Mouse (Mus musculus) midbrain, postnatal 0 days (tissue): ENCODE data around the gene Cant1. TPM values are rescaled to one million over a fixed set of nuclear protein-coding genes. Genes with fewer than 3 reads are reported as not detected.

Experiments
- ATAC-seq: fragments of 200-750 bp; cut with Nextera tagmentation; 2 replicates; pipeline ENCODE4 v1.8.0; 2017; ENCODE audit warnings: moderate number of reproducible peaks, mild to moderate bottlenecking, moderate TSS enrichment, moderate library complexity; ENCODE audit not compliant: low FRiP score
- DNase-seq: peaks from one replicate; pipeline ENCODE4 v3.0.0-alpha.2; 2015; ENCODE audit warnings: low spot score
- H3K27ac ChIP-seq: fragments of 300-500 bp; sonication (generic); 2 replicates; pipeline ENCODE4 v1.5.1; 2014; ENCODE audit warnings: low read depth, mild to moderate bottlenecking, low read length, mixed read lengths
- H3K27me3 ChIP-seq: fragments of 300-500 bp; sonication (generic); 2 replicates; pipeline ENCODE4 v1.6.1; 2014; ENCODE audit warnings: low read length, control low read depth, mixed read lengths; ENCODE audit not compliant: insufficient read depth
- H3K36me3 ChIP-seq: fragments of 300-500 bp; sonication (generic); 2 replicates; pipeline ENCODE4 v1.6.1; 2014; ENCODE audit warnings: low read length, control low read depth, mixed read lengths; ENCODE audit not compliant: insufficient read depth
- H3K4me1 ChIP-seq: fragments of 300-500 bp; sonication (generic); 2 replicates; pipeline ENCODE4 v1.6.1; 2014; ENCODE audit warnings: mild to moderate bottlenecking, control low read depth, antibody characterized with exemption, low read length, mixed read lengths; ENCODE audit not compliant: insufficient read depth
- H3K4me2 ChIP-seq: fragments of 300-500 bp; sonication (generic); 2 replicates; pipeline ENCODE4 v1.6.1; 2014; ENCODE audit warnings: low read depth, mild to moderate bottlenecking, low read length, mixed read lengths; ENCODE audit not compliant: poor library complexity, severe bottlenecking
- H3K4me3 ChIP-seq: fragments of 300-500 bp; sonication (generic); 2 replicates; pipeline ENCODE4 v1.5.1; 2014; ENCODE audit warnings: low read depth, mild to moderate bottlenecking, low read length, moderate library complexity
- H3K9ac ChIP-seq: fragments of 300-500 bp; sonication (generic); replicated peaks from 2 replicates; pipeline ENCODE4 v1.6.1; 2014; ENCODE audit warnings: mild to moderate bottlenecking, low read length, moderate library complexity, mixed read lengths; ENCODE audit not compliant: poor library complexity, severe bottlenecking
- H3K9me3 ChIP-seq: fragments of 300-500 bp; sonication (generic); 2 replicates; pipeline ENCODE4 v1.6.1; 2016; ENCODE audit warnings: low read length, control low read depth
- CTCF ChIP-seq: IDR thresholded peaks from 2 replicates; pipeline ENCODE4 v1.5.1; 2016; ENCODE audit warnings: antibody characterized with exemption, mild to moderate bottlenecking
- WGBS: fragments of 180-500 bp; shearing (Covaris S2); extraction: QIAGEN DNeasy Blood & Tissue Kit; methylation state at CpG from one replicate; pipeline ENCODE4 v1.1.7; 2014; 5-methylcytosine and 5-hydroxymethylcytosine counted together
- polyA plus RNA-seq: library from polyadenylated mRNA; unstranded; fragments of >200 nt; fragmentation: Nextera tagmentation; extraction: Ambion mirVana; gene quantifications from 2 replicates; pipeline ENCODE4 v1.2.1, GENCODE M21; 2015
- total RNA-seq: library from RNA; depleted of rRNA; stranded (reverse); fragments of >200 nt; gene quantifications from 2 replicates; pipeline ENCODE4 v1.2.3, GENCODE M21; 2014

Gene Cant1
- total and polyA plus RNA-seq, 2 experiments from 2014 or later = 30.0 to 51.5 TPM

DNA sequence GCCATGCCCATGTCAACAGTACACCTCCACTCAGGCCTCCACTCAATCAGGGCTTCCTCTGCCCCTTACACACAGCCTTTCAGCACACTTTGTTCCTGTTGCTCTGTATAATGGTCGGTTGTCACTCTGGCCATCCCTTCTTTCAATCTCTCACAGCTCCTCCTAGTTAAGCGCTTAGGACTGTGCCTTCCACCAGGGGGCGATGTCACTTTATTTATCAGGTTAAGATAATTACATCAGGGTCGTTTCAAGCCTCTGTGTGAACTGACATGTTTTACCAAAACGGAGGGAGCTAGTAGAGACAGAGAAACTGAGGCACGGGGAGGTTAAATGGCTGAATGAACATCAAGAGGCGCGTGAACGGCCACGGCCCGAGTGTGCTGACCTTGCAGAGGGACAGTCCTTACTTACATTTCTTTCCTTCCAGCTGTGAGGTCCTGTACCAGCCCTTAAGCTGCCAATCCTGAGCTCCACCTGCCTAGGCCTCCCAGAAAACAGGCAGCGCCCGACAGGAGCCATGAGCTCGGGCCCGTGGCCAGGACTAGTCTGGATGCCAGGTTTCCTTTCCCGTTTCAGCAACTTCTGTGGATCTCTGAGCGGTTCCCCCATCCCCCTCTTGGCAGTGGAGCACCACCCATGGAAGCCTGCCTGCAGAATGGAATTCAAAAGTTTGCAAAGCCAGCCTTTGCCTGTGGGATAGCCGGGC, 4.5 kb upstream of the Cant1 start:
- H3K4me1 ChIP-seq = peaks cover 7% of the 10 kb centered on the region
- no peaks in the 10 kb centered on the region for H3K36me3 ChIP-seq
- peak overlapping the region; percentile 30; the same call in 1 of the 2 replicates for H3K4me2 ChIP-seq
- H3K9me3 ChIP-seq = no peaks in the 10 kb centered on the region
- no peak overlapping the region for H3K27ac ChIP-seq
- ATAC-seq (no peak), DNase-seq (peak; percentile 94)
- H3K27me3 ChIP-seq = no peaks in the 10 kb centered on the region
- H3K4me3 ChIP-seq = no peak overlapping the region
- peak overlapping the region; percentile 52 for H3K9ac ChIP-seq
- peak; percentile 92 for TF ChIP-seq CTCF
- 4% methylated on average over 18 of the region's 18 CpGs for WGBS

DNA sequence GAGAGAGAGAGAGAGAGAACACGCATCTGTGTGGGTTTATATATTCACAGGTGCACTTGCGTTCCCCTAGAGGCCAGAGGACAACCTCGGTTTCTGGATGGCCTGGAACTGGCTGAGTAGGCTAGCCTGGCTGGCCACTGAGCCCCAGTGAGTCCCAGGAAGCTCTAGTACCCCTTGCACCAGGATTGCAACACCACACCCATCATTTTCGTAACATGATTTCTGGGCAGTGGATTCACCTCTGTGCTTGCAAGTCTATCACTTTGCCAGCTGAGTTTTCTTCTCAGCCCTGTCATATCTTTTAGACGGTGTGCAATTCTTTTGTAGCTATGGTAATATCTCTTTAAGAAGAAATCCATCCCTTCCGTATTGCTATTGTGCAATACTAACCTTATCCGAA, 1.4 kb upstream of the Cant1 start:
- H3K27ac ChIP-seq = no peak overlapping the region
- no peak for TF ChIP-seq CTCF
- no peak for DNase-seq
- H3K9me3 ChIP-seq = no peaks in the 10 kb centered on the region
- 78% methylated on average over 7 of the region's 7 CpGs for WGBS
- H3K27me3 ChIP-seq = no peaks in the 10 kb centered on the region
- no peak overlapping the region for H3K4me2 ChIP-seq
- no peak overlapping the region for H3K4me3 ChIP-seq
- ATAC-seq = no peak
- peaks cover 13% of the 10 kb centered on the region for H3K4me1 ChIP-seq
- no peaks in the 10 kb centered on the region for H3K36me3 ChIP-seq
- no peak overlapping the region for H3K9ac ChIP-seq

DNA sequence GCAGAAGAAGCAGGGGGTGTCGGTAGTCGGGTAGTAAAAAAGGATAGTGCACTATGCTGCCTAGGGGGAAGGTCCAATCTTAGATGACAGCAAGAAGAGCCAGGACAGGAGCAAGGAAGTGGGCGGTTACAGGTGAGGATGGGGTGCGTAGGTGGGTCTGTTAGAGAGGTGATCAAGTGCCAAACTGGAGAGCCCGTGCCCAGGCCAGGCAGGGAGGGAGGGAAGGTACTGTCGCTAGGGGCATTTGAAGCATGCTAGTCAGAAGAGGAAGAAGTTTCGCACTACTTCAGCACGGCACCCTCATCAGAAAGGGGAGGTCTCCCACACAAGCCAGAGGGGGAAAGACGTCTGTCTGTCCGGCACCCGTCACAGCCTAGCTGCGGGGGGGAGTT, 448 bp downstream of the Cant1 start:
- H3K27ac ChIP-seq = peak overlapping the region; percentile 70
- DNase-seq (no peak), ATAC-seq (peak; percentile 25)
- peaks cover 13% of the 10 kb centered on the region for H3K4me1 ChIP-seq
- no peak for TF ChIP-seq CTCF
- 0 out of 2 replicates have a peak, but pooled peaks cover 13% of the 10 kb centered on the region for H3K36me3 ChIP-seq
- peak overlapping the region; percentile 93 for H3K4me2 ChIP-seq
- no peaks in the 10 kb centered on the region for H3K27me3 ChIP-seq
- peak overlapping the region; percentile 96 for H3K9ac ChIP-seq
- WGBS = 6% methylated on average over 11 of the region's 12 CpGs
- no peaks in the 10 kb centered on the region for H3K9me3 ChIP-seq
- peak overlapping the region; percentile 85 for H3K4me3 ChIP-seq

DNA sequence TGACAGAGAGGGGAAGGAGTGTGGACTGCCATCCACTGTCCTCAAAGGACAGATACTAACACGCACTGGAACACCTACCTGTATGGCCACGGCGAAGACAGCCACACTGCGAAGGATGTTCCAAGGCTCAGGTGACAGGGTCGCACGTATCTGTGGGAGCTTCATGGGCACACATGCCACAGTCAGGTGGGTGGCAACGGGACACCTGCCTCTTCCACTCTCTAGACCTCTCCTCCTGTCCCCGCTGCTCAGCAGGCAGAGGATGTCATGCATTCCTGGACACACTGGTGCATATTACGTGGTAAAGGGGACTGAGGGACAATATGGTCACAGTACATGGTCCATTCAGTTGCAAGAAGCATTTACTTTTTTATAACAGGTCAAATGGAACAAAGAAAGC, 1.4 kb downstream of the Cant1 start:
- peaks cover 13% of the 10 kb centered on the region; the same call in 1 of the 2 replicates for H3K4me1 ChIP-seq
- no peak for TF ChIP-seq CTCF
- ATAC-seq (no peak), DNase-seq (no peak)
- no peaks in the 10 kb centered on the region for H3K9me3 ChIP-seq
- H3K4me3 ChIP-seq = peak overlapping the region; percentile 85; the same call in 1 of the 2 replicates
- WGBS = 93% methylated on average over 9 of the region's 9 CpGs
- no peaks in the 10 kb centered on the region for H3K27me3 ChIP-seq
- H3K9ac ChIP-seq = 0 out of 2 replicates have a peak overlapping the region, but pooled peaks have one; percentile 96
- H3K4me2 ChIP-seq = peak overlapping the region; percentile 93; the same call in 1 of the 2 replicates
- peaks cover 15% of the 10 kb centered on the region; the same call in 1 of the 2 replicates for H3K36me3 ChIP-seq
- no peak overlapping the region for H3K27ac ChIP-seq

DNA sequence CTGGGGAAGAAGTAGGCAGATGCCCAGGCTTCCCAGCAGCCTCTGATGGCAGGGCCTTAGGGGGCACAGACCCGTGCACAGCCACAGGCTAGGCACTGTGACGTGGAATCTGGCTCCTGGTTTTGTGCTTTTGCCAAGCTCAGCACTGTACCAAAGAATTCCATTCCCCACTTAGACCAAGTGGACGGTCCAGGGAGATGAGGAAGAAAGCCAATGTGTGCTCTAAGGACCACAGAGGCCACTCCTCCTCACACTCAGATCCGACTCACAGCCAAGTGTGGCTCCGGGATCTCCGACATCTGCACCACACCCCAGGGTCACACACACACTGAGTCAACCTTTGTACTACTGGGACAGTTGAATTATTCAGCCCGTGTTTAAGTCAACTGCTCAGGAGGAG, 2.8 kb downstream of the Cant1 start:
- TF ChIP-seq CTCF = no peak
- Histone ChIP-seq H3K4me3 (no peak overlapping the region), H3K4me1 (peaks cover 13% of the 10 kb centered on the region; the same call in 1 of the 2 replicates), H3K9me3 (no peaks in the 10 kb centered on the region), H3K27ac (no peak overlapping the region), H3K9ac (no peak overlapping the region), H3K4me2 (no peak overlapping the region), H3K36me3 (peaks cover 18% of the 10 kb centered on the region), H3K27me3 (no peaks in the 10 kb centered on the region)
- no peak for ATAC-seq
- no peak for DNase-seq
- 67% methylated on average over 7 of the region's 7 CpGs for WGBS

DNA sequence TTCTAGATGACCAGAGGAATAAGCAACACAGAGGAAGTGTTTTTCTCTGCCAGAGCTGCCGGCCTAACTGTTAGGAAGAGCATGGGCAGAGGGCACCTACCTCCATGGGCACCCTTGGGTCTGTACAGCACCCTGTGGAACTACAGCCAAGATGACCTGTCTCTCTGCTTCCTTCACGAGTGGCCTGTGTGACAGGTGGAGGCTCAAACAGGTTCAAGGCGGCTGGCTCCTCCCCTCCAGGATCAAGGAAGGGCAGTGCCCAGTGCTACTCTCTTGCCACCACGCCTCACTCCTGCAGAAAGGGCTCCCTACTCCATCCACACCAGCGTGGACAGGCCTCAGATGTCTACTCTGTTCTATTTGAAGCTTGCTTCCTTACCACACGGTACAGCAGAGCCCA, 3.3 kb downstream of the Cant1 start:
- 89% methylated on average over 6 of the region's 6 CpGs for WGBS
- no peak for ATAC-seq
- H3K4me2 ChIP-seq = no peak overlapping the region
- DNase-seq = no peak
- H3K9me3 ChIP-seq = no peaks in the 10 kb centered on the region
- no peak overlapping the region for H3K27ac ChIP-seq
- H3K36me3 ChIP-seq = peaks cover 22% of the 10 kb centered on the region
- H3K9ac ChIP-seq = no peak overlapping the region
- no peak overlapping the region for H3K4me3 ChIP-seq
- H3K27me3 ChIP-seq = no peaks in the 10 kb centered on the region
- H3K4me1 ChIP-seq = peaks cover 13% of the 10 kb centered on the region; the same call in 1 of the 2 replicates
- TF ChIP-seq CTCF = no peak
